Mouse (Mus musculus): ENCODE measurements around the gene I0C0044D17Rik. TPM values are rescaled to one million over a fixed set of nuclear protein-coding genes. Genes with fewer than 3 reads are reported as not detected.
"Not testable (repeated sequence)": the region's sequence is repeated elsewhere in the genome, so short reads cannot be mapped to it uniquely, and the experiment has no call there.

I0C0044D17Rik gene
- polyA plus RNA-seq, 2 experiments = not detected

- H3K27me3 ChIP-seq (ENCODE audit: control insufficient read depth, insufficient read depth, low read length) = no peaks in the 10 kb centered on the region
- WGBS (ENCODE audit: insufficient replicate concordance) = 54% methylated on average over 4 of the region's 4 CpGs
- H3K9ac ChIP-seq (replicated peaks) = no peak overlapping the region
- H3K9me3 ChIP-seq (ENCODE audit: control insufficient read depth, low read length) = no peaks in the 10 kb centered on the region
- ATAC-seq (ENCODE audit: insufficient read depth) (no peak), DNase-seq (ENCODE audit: low read depth in 3 of 3, low spot score in 3 of 3) (no peak)
- no peak overlapping the region for H3K4me3 ChIP-seq (ENCODE audit: insufficient read depth in 1 of 2, low read depth in 2 of 2, low read length in 2 of 2)
- no peaks in the 10 kb centered on the region for H3K4me1 ChIP-seq (replicated peaks; ENCODE audit: control insufficient read depth in 2 of 2, insufficient read depth in 2 of 2, low read length in 1 of 2)
- no peak overlapping the region for H3K27ac ChIP-seq
- no peaks in the 10 kb centered on the region for H3K36me3 ChIP-seq (replicated peaks; ENCODE audit: control insufficient read depth, insufficient read depth, low read depth)
- TF ChIP-seq CTCF (IDR thresholded peaks at IDR 0.05; ENCODE audit: low read depth) (no peak), EP300 (IDR thresholded peaks at IDR 0.05; ENCODE audit: low read depth) (no peak)
- H3K4me2 ChIP-seq (ENCODE audit: low read depth) = no peak overlapping the region
These were observed 34.7 kb upstream of the I0C0044D17Rik start for GRCm38 (mm10) chr4:98858151-98858855.

GRCm38 (mm10) chr4:98857037-98857648, 33.5 kb upstream of the I0C0044D17Rik start:
- ATAC-seq (ENCODE audit: insufficient read depth) = no peak
- no peak overlapping the region for H3K4me2 ChIP-seq (ENCODE audit: low read depth)
- H3K4me3 ChIP-seq (ENCODE audit: insufficient read depth in 1 of 2, low read depth in 2 of 2, low read length in 2 of 2) = no peak overlapping the region
- WGBS (ENCODE audit: insufficient replicate concordance) = 61% methylated on average over 11 of the region's 11 CpGs
- no peak for TF ChIP-seq EP300 (IDR thresholded peaks at IDR 0.05; ENCODE audit: low read depth)
- TF ChIP-seq CTCF (IDR thresholded peaks at IDR 0.05; ENCODE audit: low read depth) = no peak
- H3K27ac ChIP-seq = no peak overlapping the region
- no peaks in the 10 kb centered on the region for H3K9me3 ChIP-seq (ENCODE audit: control insufficient read depth, low read length)
- no peaks in the 10 kb centered on the region for H3K4me1 ChIP-seq (replicated peaks; ENCODE audit: control insufficient read depth in 2 of 2, insufficient read depth in 2 of 2, low read length in 1 of 2)
- H3K9ac ChIP-seq (replicated peaks) = no peak overlapping the region
- DNase-seq (ENCODE audit: low read depth in 3 of 3, low spot score in 3 of 3) = no peak
- no peaks in the 10 kb centered on the region for H3K36me3 ChIP-seq (replicated peaks; ENCODE audit: control insufficient read depth, insufficient read depth, low read depth)
- H3K27me3 ChIP-seq (ENCODE audit: control insufficient read depth, insufficient read depth, low read length) = no peaks in the 10 kb centered on the region

GRCm38 (mm10) chr4:98853926-98854325, 30.3 kb upstream of the I0C0044D17Rik start:
- Histone ChIP-seq H3K27me3 (ENCODE audit: control insufficient read depth, insufficient read depth, low read length) (no peaks in the 10 kb centered on the region), H3K4me3 (ENCODE audit: insufficient read depth in 1 of 2, low read depth in 2 of 2, low read length in 2 of 2) (no peak overlapping the region), H3K36me3 (replicated peaks; ENCODE audit: control insufficient read depth, insufficient read depth, low read depth) (no peaks in the 10 kb centered on the region), H3K4me1 (replicated peaks; ENCODE audit: control insufficient read depth in 2 of 2, insufficient read depth in 2 of 2, low read length in 1 of 2) (no peaks in the 10 kb centered on the region), H3K27ac (no peak overlapping the region), H3K4me2 (ENCODE audit: low read depth) (no peak overlapping the region), H3K9ac (replicated peaks) (no peak overlapping the region), H3K9me3 (ENCODE audit: control insufficient read depth, low read length) (no peaks in the 10 kb centered on the region)
- TF ChIP-seq EP300 (IDR thresholded peaks at IDR 0.05; ENCODE audit: low read depth) (no peak), CTCF (IDR thresholded peaks at IDR 0.05; ENCODE audit: low read depth) (no peak)
- 79% methylated on average over 4 of the region's 4 CpGs for WGBS (ENCODE audit: insufficient replicate concordance)
- no peak for ATAC-seq (ENCODE audit: insufficient read depth)
- no peak for DNase-seq (ENCODE audit: low read depth in 3 of 3, low spot score in 3 of 3)

DNA sequence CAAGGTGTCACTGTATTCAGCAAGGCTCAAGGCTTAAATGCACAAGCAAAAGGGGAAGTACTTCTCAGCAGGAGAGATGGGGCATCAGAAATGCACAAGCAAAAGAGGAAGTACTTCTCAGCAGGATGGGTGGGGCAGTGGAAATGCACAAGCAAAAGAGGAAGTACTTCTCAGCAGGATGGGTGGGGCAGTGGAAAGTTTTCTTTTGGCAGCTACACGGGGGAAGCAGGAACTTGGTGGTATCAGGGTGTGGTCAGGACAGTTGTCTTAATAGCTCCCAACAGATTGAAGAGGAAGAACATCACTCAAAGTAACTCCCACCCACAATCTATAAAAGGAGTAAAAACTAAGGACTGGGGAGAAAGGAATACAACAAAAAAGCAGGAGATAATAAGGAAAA, 26.8 kb upstream of the I0C0044D17Rik start:
- H3K9me3 ChIP-seq (ENCODE audit: control insufficient read depth, low read length); H3K36me3 ChIP-seq (replicated peaks; ENCODE audit: control insufficient read depth, insufficient read depth, low read depth); H3K4me1 ChIP-seq (replicated peaks; ENCODE audit: control insufficient read depth in 2 of 2, insufficient read depth in 2 of 2, low read length in 1 of 2); H3K27me3 ChIP-seq (ENCODE audit: control insufficient read depth, insufficient read depth, low read length); H3K27ac ChIP-seq; H3K9ac ChIP-seq (replicated peaks); DNase-seq (ENCODE audit: low read depth in 3 of 3, low spot score in 3 of 3); H3K4me3 ChIP-seq (ENCODE audit: insufficient read depth in 1 of 2, low read depth in 2 of 2, low read length in 2 of 2); H3K4me2 ChIP-seq (ENCODE audit: low read depth); ATAC-seq (ENCODE audit: insufficient read depth): not testable (repeated sequence)
- 25% methylated on average over 1 of the region's 1 CpGs for WGBS (ENCODE audit: insufficient replicate concordance)

GRCm38 (mm10) chr4:98847120-98847885, 23.7 kb upstream of the I0C0044D17Rik start:
- 53% methylated on average over 6 of the region's 6 CpGs for WGBS (ENCODE audit: insufficient replicate concordance)
- Histone ChIP-seq H3K27ac (no peak overlapping the region), H3K9me3 (ENCODE audit: control insufficient read depth, low read length) (no peaks in the 10 kb centered on the region), H3K9ac (replicated peaks) (no peak overlapping the region), H3K4me3 (ENCODE audit: insufficient read depth in 1 of 2, low read depth in 2 of 2, low read length in 2 of 2) (no peak overlapping the region), H3K27me3 (ENCODE audit: control insufficient read depth, insufficient read depth, low read length) (no peaks in the 10 kb centered on the region), H3K4me1 (replicated peaks; ENCODE audit: control insufficient read depth in 2 of 2, insufficient read depth in 2 of 2, low read length in 1 of 2) (no peaks in the 10 kb centered on the region), H3K4me2 (ENCODE audit: low read depth) (no peak overlapping the region), H3K36me3 (replicated peaks; ENCODE audit: control insufficient read depth, insufficient read depth, low read depth) (no peaks in the 10 kb centered on the region)
- ATAC-seq (ENCODE audit: insufficient read depth) (no peak), DNase-seq (ENCODE audit: low read depth in 3 of 3, low spot score in 3 of 3) (no peak)
- TF ChIP-seq EP300 (IDR thresholded peaks at IDR 0.05; ENCODE audit: low read depth) (no peak), CTCF (IDR thresholded peaks at IDR 0.05; ENCODE audit: low read depth) (no peak)

Data from liver, embryonic 14.5 days (tissue).